Mouse (Mus musculus): ENCODE measurements at regions not wholly inside any gene's neighbourhood (a gene's known extent, or its start where the extent isn't known, plus 50 kb on each side); places are given as distances from the start of the nearest gene placed in this dataset.

GRCm38 (mm10) chr14:103939867-103940266 lies 95.7 kb upstream of the Ednrb start:
- no peak overlapping the region for H3K4me3 ChIP-seq (ENCODE audit: insufficient read depth in 1 of 2, low read depth in 2 of 2, low read length in 2 of 2)
- 26% methylated on average over 3 of the region's 3 CpGs for WGBS (ENCODE audit: insufficient replicate concordance)

GRCm38 (mm10) chr14:103938937-103939336 lies 94.7 kb upstream of the Ednrb start:
- H3K36me3 ChIP-seq (replicated peaks; ENCODE audit: control insufficient read depth, insufficient read depth, low read depth), result no peaks in the 10 kb centered on the region
- no peak overlapping the region for H3K4me2 ChIP-seq (ENCODE audit: low read depth)
- DNase-seq (ENCODE audit: low read depth in 3 of 3, low spot score in 3 of 3) (no peak), ATAC-seq (ENCODE audit: insufficient read depth) (no peak)
- WGBS (ENCODE audit: insufficient replicate concordance), result 56% methylated on average over 5 of the region's 5 CpGs
- H3K9me3 ChIP-seq (ENCODE audit: control insufficient read depth, low read length), result no peaks in the 10 kb centered on the region
- no peak overlapping the region for H3K27ac ChIP-seq
- TF ChIP-seq CTCF (IDR thresholded peaks at IDR 0.05; ENCODE audit: low read depth) (no peak), EP300 (IDR thresholded peaks at IDR 0.05; ENCODE audit: low read depth) (no peak)
- H3K4me1 ChIP-seq (replicated peaks; ENCODE audit: control insufficient read depth in 2 of 2, insufficient read depth in 2 of 2, low read length in 1 of 2), result no peaks in the 10 kb centered on the region
- no peaks in the 10 kb centered on the region for H3K27me3 ChIP-seq (ENCODE audit: control insufficient read depth, insufficient read depth, low read length)
- no peak overlapping the region for H3K9ac ChIP-seq (replicated peaks)
- H3K4me3 ChIP-seq (ENCODE audit: insufficient read depth in 1 of 2, low read depth in 2 of 2, low read length in 2 of 2), result no peak overlapping the region

More at GRCm38 (mm10) chr14:103939867-103940266, 95.7 kb upstream of the Ednrb start:
- Histone ChIP-seq H3K9ac (replicated peaks) (no peak overlapping the region), H3K4me2 (ENCODE audit: low read depth) (no peak overlapping the region), H3K36me3 (replicated peaks; ENCODE audit: control insufficient read depth, insufficient read depth, low read depth) (no peaks in the 10 kb centered on the region), H3K9me3 (ENCODE audit: control insufficient read depth, low read length) (no peaks in the 10 kb centered on the region), H3K27me3 (ENCODE audit: control insufficient read depth, insufficient read depth, low read length) (no peaks in the 10 kb centered on the region), H3K4me1 (replicated peaks; ENCODE audit: control insufficient read depth in 2 of 2, insufficient read depth in 2 of 2, low read length in 1 of 2) (no peaks in the 10 kb centered on the region), H3K27ac (no peak overlapping the region)
- no peak for DNase-seq (ENCODE audit: low read depth in 3 of 3, low spot score in 3 of 3)
- no peak for TF ChIP-seq EP300 (IDR thresholded peaks at IDR 0.05; ENCODE audit: low read depth)
- no peak for TF ChIP-seq CTCF (IDR thresholded peaks at IDR 0.05; ENCODE audit: low read depth)
- no peak for ATAC-seq (ENCODE audit: insufficient read depth)

GRCm38 (mm10) chr14:103938201-103938600 lies 94.0 kb upstream of the Ednrb start:
- no peak for TF ChIP-seq CTCF (IDR thresholded peaks at IDR 0.05; ENCODE audit: low read depth)
- no peak for TF ChIP-seq EP300 (IDR thresholded peaks at IDR 0.05; ENCODE audit: low read depth)
- Histone ChIP-seq H3K9ac (replicated peaks) (no peak overlapping the region), H3K36me3 (replicated peaks; ENCODE audit: control insufficient read depth, insufficient read depth, low read depth) (no peaks in the 10 kb centered on the region), H3K4me3 (ENCODE audit: insufficient read depth in 1 of 2, low read depth in 2 of 2, low read length in 2 of 2) (no peak overlapping the region), H3K27me3 (ENCODE audit: control insufficient read depth, insufficient read depth, low read length) (no peaks in the 10 kb centered on the region), H3K9me3 (ENCODE audit: control insufficient read depth, low read length) (no peaks in the 10 kb centered on the region), H3K4me2 (ENCODE audit: low read depth) (no peak overlapping the region), H3K4me1 (replicated peaks; ENCODE audit: control insufficient read depth in 2 of 2, insufficient read depth in 2 of 2, low read length in 1 of 2) (no peaks in the 10 kb centered on the region), H3K27ac (no peak overlapping the region)
- ATAC-seq (ENCODE audit: insufficient read depth) (no peak), DNase-seq (ENCODE audit: low read depth in 3 of 3, low spot score in 3 of 3) (no peak)
- 72% methylated on average over 9 of the region's 9 CpGs for WGBS (ENCODE audit: insufficient replicate concordance)

- Histone ChIP-seq H3K4me3 (ENCODE audit: insufficient read depth in 1 of 2, low read depth in 2 of 2, low read length in 2 of 2) (no peak overlapping the region), H3K27me3 (ENCODE audit: control insufficient read depth, insufficient read depth, low read length) (no peaks in the 10 kb centered on the region), H3K9me3 (ENCODE audit: control insufficient read depth, low read length) (no peaks in the 10 kb centered on the region), H3K27ac (no peak overlapping the region), H3K4me2 (ENCODE audit: low read depth) (no peak overlapping the region), H3K36me3 (replicated peaks; ENCODE audit: control insufficient read depth, insufficient read depth, low read depth) (no peaks in the 10 kb centered on the region), H3K4me1 (replicated peaks; ENCODE audit: control insufficient read depth in 2 of 2, insufficient read depth in 2 of 2, low read length in 1 of 2) (no peaks in the 10 kb centered on the region), H3K9ac (replicated peaks) (no peak overlapping the region)
- TF ChIP-seq CTCF (IDR thresholded peaks at IDR 0.05; ENCODE audit: low read depth) (no peak), EP300 (IDR thresholded peaks at IDR 0.05; ENCODE audit: low read depth) (no peak)
- ATAC-seq (ENCODE audit: insufficient read depth), result no peak
- DNase-seq (ENCODE audit: low read depth in 3 of 3, low spot score in 3 of 3), result no peak
- 58% methylated on average over 6 of the region's 6 CpGs for WGBS (ENCODE audit: insufficient replicate concordance)
Measured at GRCm38 (mm10) chr14:103937700-103938099, 93.5 kb upstream of the Ednrb start.

GRCm38 (mm10) chr14:103933813-103934212 lies 89.6 kb upstream of the Ednrb start:
- no peak overlapping the region for H3K27ac ChIP-seq
- WGBS (ENCODE audit: insufficient replicate concordance), result 65% methylated on average over 3 of the region's 3 CpGs

More at GRCm38 (mm10) chr14:103933813-103934212, 89.6 kb upstream of the Ednrb start:
- H3K36me3 ChIP-seq (replicated peaks; ENCODE audit: control insufficient read depth, insufficient read depth, low read depth), result no peaks in the 10 kb centered on the region
- no peaks in the 10 kb centered on the region for H3K4me1 ChIP-seq (replicated peaks; ENCODE audit: control insufficient read depth in 2 of 2, insufficient read depth in 2 of 2, low read length in 1 of 2)
- no peak for DNase-seq (ENCODE audit: low read depth in 3 of 3, low spot score in 3 of 3)
- H3K4me2 ChIP-seq (ENCODE audit: low read depth), result no peak overlapping the region
- no peaks in the 10 kb centered on the region for H3K27me3 ChIP-seq (ENCODE audit: control insufficient read depth, insufficient read depth, low read length)
- H3K9ac ChIP-seq (replicated peaks), result no peak overlapping the region
- no peaks in the 10 kb centered on the region for H3K9me3 ChIP-seq (ENCODE audit: control insufficient read depth, low read length)
- TF ChIP-seq CTCF (IDR thresholded peaks at IDR 0.05; ENCODE audit: low read depth) (no peak), EP300 (IDR thresholded peaks at IDR 0.05; ENCODE audit: low read depth) (no peak)
- no peak overlapping the region for H3K4me3 ChIP-seq (ENCODE audit: insufficient read depth in 1 of 2, low read depth in 2 of 2, low read length in 2 of 2)
- no peak for ATAC-seq (ENCODE audit: insufficient read depth)
